Mouse (Mus musculus) limb, embryonic 11.5 days (tissue): ENCODE measurements around the gene Prr5l. TPM values are rescaled to one million over a fixed set of nuclear protein-coding genes. Genes with fewer than 3 reads are reported as not detected.

Source experiments
- ATAC-seq: fragments of 200-750 bp; cut with Nextera tagmentation; 2 replicates; pipeline ENCODE4 v1.8.0; 2017; ENCODE audit warnings: low read depth; ENCODE audit not compliant: insufficient number of reproducible peaks, low FRiP score, low TSS enrichment
- DNase-seq: peaks from one replicate; pipeline ENCODE4 v3.0.0-alpha.2; 2015; ENCODE audit warnings: low spot score
- H3K27ac ChIP-seq: fragments of 300-500 bp; sonication (generic); replicated peaks from 2 replicates; pipeline ENCODE4 v1.5.1; 2014; ENCODE audit warnings: low read depth, mild to moderate bottlenecking, low read length
- H3K27me3 ChIP-seq: fragments of 300-500 bp; sonication (generic); 2 replicates; pipeline ENCODE4 v1.6.1; 2014; ENCODE audit warnings: mild to moderate bottlenecking, low read length, mixed read lengths; ENCODE audit not compliant: control insufficient read depth, insufficient read depth
- H3K36me3 ChIP-seq: fragments of 300-500 bp; sonication (generic); 2 replicates; pipeline ENCODE4 v1.6.1; 2014; ENCODE audit warnings: mild to moderate bottlenecking, low read length, moderate library complexity, mixed read lengths; ENCODE audit not compliant: control insufficient read depth, insufficient read depth
- H3K4me1 ChIP-seq: fragments of 300-500 bp; sonication (generic); 2 replicates; pipeline ENCODE4 v1.6.1; 2014; ENCODE audit warnings: low read length, mixed read lengths; ENCODE audit not compliant: control insufficient read depth, insufficient read depth
- H3K4me2 ChIP-seq: fragments of 300-500 bp; sonication (generic); 2 replicates; pipeline ENCODE4 v1.6.1; 2014; ENCODE audit warnings: low read depth, mild to moderate bottlenecking, moderate library complexity; ENCODE audit not compliant: severe bottlenecking
- H3K4me3 ChIP-seq: fragments of 300-500 bp; sonication (generic); 2 replicates; pipeline ENCODE4 v1.5.1; 2014; ENCODE audit warnings: low read depth, low read length
- H3K9ac ChIP-seq: fragments of 300-500 bp; sonication (generic); 2 replicates; pipeline ENCODE4 v1.6.1; 2014; ENCODE audit warnings: mild to moderate bottlenecking, low read length
- H3K9me3 ChIP-seq: fragments of 300-500 bp; sonication (generic); 2 replicates; pipeline ENCODE4 v1.6.1; 2016; ENCODE audit warnings: low read length; ENCODE audit not compliant: control insufficient read depth
- WGBS: fragments of 180-500 bp; shearing (Covaris S2); extraction: QIAGEN DNeasy Blood & Tissue Kit; methylation state at CpG from one replicate; pipeline ENCODE4 v1.1.7; 2014; 5-methylcytosine and 5-hydroxymethylcytosine counted together
- polyA plus RNA-seq: library from polyadenylated mRNA; unstranded; fragments of >200 nt; fragmentation: Nextera tagmentation; extraction: Ambion mirVana; gene quantifications from 2 replicates; pipeline ENCODE4 v1.2.1, GENCODE M21; 2014

Gene Prr5l
- polyA plus RNA-seq, 1 experiment from 2014 or later = 18.6 TPM

- no peak overlapping the region for H3K4me2 ChIP-seq
Measured at GRCm38 (mm10) chr2:101862219-101863123, 20.4 kb downstream of the Prr5l start.

GRCm38 (mm10) chr2:101860920-101861485 lies 21.8 kb downstream of the Prr5l start:
- 58% methylated on average over 3 of the region's 3 CpGs for WGBS
- Histone ChIP-seq H3K4me1 (0 out of 2 replicates have a peak, but pooled peaks cover 2% of the 10 kb centered on the region), H3K4me3 (no peak overlapping the region), H3K4me2 (no peak overlapping the region), H3K9me3 (no peaks in the 10 kb centered on the region), H3K9ac (no peak overlapping the region), H3K27me3 (no peaks in the 10 kb centered on the region), H3K27ac (no peak overlapping the region), H3K36me3 (no peaks in the 10 kb centered on the region)
- ATAC-seq (no peak), DNase-seq (no peak)

More at GRCm38 (mm10) chr2:101862219-101863123, 20.4 kb downstream of the Prr5l start:
- DNase-seq (no peak), ATAC-seq (no peak)
- 61% methylated on average over 15 of the region's 15 CpGs for WGBS
- Histone ChIP-seq H3K4me3 (no peak overlapping the region), H3K27me3 (no peaks in the 10 kb centered on the region), H3K9ac (no peak overlapping the region), H3K4me1 (0 out of 2 replicates have a peak, but pooled peaks cover 2% of the 10 kb centered on the region), H3K36me3 (no peaks in the 10 kb centered on the region), H3K27ac (no peak overlapping the region), H3K9me3 (no peaks in the 10 kb centered on the region)

GRCm38 (mm10) chr2:101856174-101856573 lies 26.7 kb downstream of the Prr5l start:
- DNase-seq = no peak
- no peaks in the 10 kb centered on the region for H3K27me3 ChIP-seq
- 58% methylated on average over 9 of the region's 9 CpGs for WGBS

GRCm38 (mm10) chr2:101854792-101855191 lies 28.0 kb downstream of the Prr5l start:
- H3K4me1 ChIP-seq = no peaks in the 10 kb centered on the region
- ATAC-seq = no peak
- no peaks in the 10 kb centered on the region for H3K36me3 ChIP-seq
- H3K27ac ChIP-seq = no peak overlapping the region
- H3K27me3 ChIP-seq = no peaks in the 10 kb centered on the region
- DNase-seq = no peak
- H3K9ac ChIP-seq = no peak overlapping the region
- no peak overlapping the region for H3K4me2 ChIP-seq
- WGBS = 79% methylated on average over 7 of the region's 7 CpGs
- no peak overlapping the region for H3K4me3 ChIP-seq
- H3K9me3 ChIP-seq = no peaks in the 10 kb centered on the region

More at GRCm38 (mm10) chr2:101856174-101856573, 26.7 kb downstream of the Prr5l start:
- H3K4me1 ChIP-seq = no peaks in the 10 kb centered on the region
- no peak for ATAC-seq
- no peak overlapping the region for H3K27ac ChIP-seq
- H3K4me3 ChIP-seq = no peak overlapping the region
- no peak overlapping the region for H3K9ac ChIP-seq
- no peaks in the 10 kb centered on the region for H3K9me3 ChIP-seq
- H3K36me3 ChIP-seq = no peaks in the 10 kb centered on the region
- H3K4me2 ChIP-seq = no peak overlapping the region

- no peaks in the 10 kb centered on the region for H3K4me1 ChIP-seq
- no peak overlapping the region for H3K4me2 ChIP-seq
- DNase-seq = no peak
- no peak overlapping the region for H3K9ac ChIP-seq
- no peaks in the 10 kb centered on the region for H3K27me3 ChIP-seq
- no peak for ATAC-seq
- WGBS = 87% methylated on average over 7 of the region's 7 CpGs
- no peak overlapping the region for H3K27ac ChIP-seq
- no peak overlapping the region for H3K4me3 ChIP-seq
- no peaks in the 10 kb centered on the region for H3K9me3 ChIP-seq
- H3K36me3 ChIP-seq = no peaks in the 10 kb centered on the region
Measured at GRCm38 (mm10) chr2:101842756-101843155, 40.1 kb downstream of the Prr5l start.

- no peaks in the 10 kb centered on the region for H3K36me3 ChIP-seq
- H3K27ac ChIP-seq = no peak overlapping the region
- WGBS = 82% methylated on average over 9 of the region's 9 CpGs
- DNase-seq (no peak), ATAC-seq (no peak)
- H3K27me3 ChIP-seq = no peaks in the 10 kb centered on the region
- no peak overlapping the region for H3K4me3 ChIP-seq
- H3K4me1 ChIP-seq = no peaks in the 10 kb centered on the region
- H3K4me2 ChIP-seq = no peak overlapping the region
- H3K9me3 ChIP-seq = no peaks in the 10 kb centered on the region
- H3K9ac ChIP-seq = no peak overlapping the region
Measured at GRCm38 (mm10) chr2:101834816-101835523, 47.9 kb downstream of the Prr5l start.

GRCm38 (mm10) chr2:101832361-101832760 lies 50.5 kb downstream of the Prr5l start:
- no peaks in the 10 kb centered on the region for H3K9me3 ChIP-seq
- no peak overlapping the region for H3K27ac ChIP-seq
- no peak overlapping the region for H3K9ac ChIP-seq
- no peaks in the 10 kb centered on the region for H3K36me3 ChIP-seq
- DNase-seq (no peak), ATAC-seq (no peak)
- no peaks in the 10 kb centered on the region for H3K27me3 ChIP-seq
- H3K4me2 ChIP-seq = no peak overlapping the region
- no peaks in the 10 kb centered on the region for H3K4me1 ChIP-seq
- H3K4me3 ChIP-seq = no peak overlapping the region
- WGBS = 85% methylated on average over 9 of the region's 9 CpGs

- 89% methylated on average over 5 of the region's 5 CpGs for WGBS
- H3K36me3 ChIP-seq = no peaks in the 10 kb centered on the region
- H3K4me2 ChIP-seq = no peak overlapping the region
- H3K27me3 ChIP-seq = no peaks in the 10 kb centered on the region
- H3K4me3 ChIP-seq = no peak overlapping the region
- no peaks in the 10 kb centered on the region for H3K4me1 ChIP-seq
- H3K27ac ChIP-seq = no peak overlapping the region
- H3K9me3 ChIP-seq = no peaks in the 10 kb centered on the region
- no peak overlapping the region for H3K9ac ChIP-seq
- no peak for ATAC-seq
- no peak for DNase-seq
Measured at GRCm38 (mm10) chr2:101831851-101832250, 51.0 kb downstream of the Prr5l start.
